Mouse (Mus musculus) liver, embryonic 16.5 days (tissue): Measurements from ENCODE around the gene Socs7. TPM values are rescaled to one million over a fixed set of nuclear protein-coding genes. Genes with fewer than 3 reads are reported as not detected.

Source experiments
- ATAC-seq: fragments of 200-750 bp; cut with Nextera tagmentation; 2 replicates; pipeline ENCODE4 v1.8.0; 2017; ENCODE audit warnings: low read depth, mild to moderate bottlenecking, moderate number of reproducible peaks, moderate library complexity
- H3K27ac ChIP-seq: fragments of 300-500 bp; sonication (generic); 2 replicates; pipeline ENCODE4 v1.5.1; 2014; ENCODE audit warnings: mild to moderate bottlenecking, low read length
- H3K27me3 ChIP-seq: fragments of 300-500 bp; sonication (generic); 2 replicates; pipeline ENCODE4 v1.6.1; 2014; ENCODE audit warnings: low read depth, low read length, mixed read lengths; ENCODE audit not compliant: control insufficient read depth, insufficient read depth
- H3K36me3 ChIP-seq: fragments of 300-500 bp; sonication (generic); 2 replicates; pipeline ENCODE4 v1.6.1; 2014; ENCODE audit warnings: mild to moderate bottlenecking; ENCODE audit not compliant: control insufficient read depth, insufficient read depth
- H3K4me1 ChIP-seq: fragments of 300-500 bp; sonication (generic); 2 replicates; pipeline ENCODE4 v1.6.1; 2014; ENCODE audit warnings: low read depth, low read length, mixed read lengths; ENCODE audit not compliant: control insufficient read depth
- H3K4me2 ChIP-seq: fragments of 300-500 bp; sonication (generic); 2 replicates; pipeline ENCODE4 v1.6.1; 2014; ENCODE audit warnings: low read depth, low read length, mixed read lengths
- H3K4me3 ChIP-seq: fragments of 300-500 bp; sonication (generic); 2 replicates; pipeline ENCODE4 v1.5.1; 2014; ENCODE audit warnings: low read depth, mild to moderate bottlenecking, low read length
- H3K9ac ChIP-seq: fragments of 300-500 bp; sonication (generic); 2 replicates; pipeline ENCODE4 v1.6.1; 2014; ENCODE audit warnings: low read depth, low read length
- H3K9me3 ChIP-seq: fragments of 300-500 bp; sonication (generic); replicated peaks from 2 replicates; pipeline ENCODE4 v1.6.1; 2016; ENCODE audit warnings: low read length; ENCODE audit not compliant: control insufficient read depth
- WGBS: fragments of 180-500 bp; shearing (Covaris S2); extraction: QIAGEN DNeasy Blood & Tissue Kit; methylation state at CpG from one replicate; pipeline ENCODE4 v1.1.7; 2014; ENCODE audit not compliant: insufficient replicate concordance; 5-methylcytosine and 5-hydroxymethylcytosine counted together
- polyA plus RNA-seq: library from polyadenylated mRNA; unstranded; fragments of >200 nt; fragmentation: Nextera tagmentation; extraction: Ambion mirVana; gene quantifications from 2 replicates; pipeline ENCODE4 v1.2.1, GENCODE M21; 2015

Gene Socs7
- polyA plus RNA-seq, 1 experiment from 2014 or later = 1.0 TPM

DNA sequence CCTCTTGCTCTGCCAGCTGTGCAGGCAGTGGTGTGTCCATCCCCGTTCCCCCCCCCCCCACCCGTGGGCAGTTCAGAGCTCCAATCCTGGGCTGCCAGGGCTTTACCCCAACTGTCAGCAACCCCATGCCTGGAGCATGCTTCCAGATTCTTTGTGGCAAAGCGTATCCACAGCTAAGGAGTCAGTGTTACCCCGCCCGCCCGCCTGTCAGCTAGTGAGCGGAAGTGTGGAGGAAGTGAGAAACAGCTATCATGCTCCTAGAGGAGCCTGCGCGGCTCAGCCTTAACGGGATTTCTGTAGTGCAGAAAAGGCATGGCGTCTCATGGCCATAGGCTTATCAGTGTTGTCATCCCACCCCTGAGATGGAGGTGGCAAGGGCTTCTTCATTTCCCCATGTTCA lies 31.8 kb downstream of the Socs7 start:
- Histone ChIP-seq H3K9ac (no peak overlapping the region), H3K4me1 (no peaks in the 10 kb centered on the region; the same call in none of the 2 replicates), H3K4me3 (no peak overlapping the region), H3K27me3 (no peaks in the 10 kb centered on the region), H3K27ac (no peak overlapping the region), H3K36me3 (peaks cover 15% of the 10 kb centered on the region), H3K9me3 (no peaks in the 10 kb centered on the region), H3K4me2 (no peak overlapping the region)
- no peak for ATAC-seq
- 42% methylated on average over 11 of the region's 11 CpGs for WGBS

DNA sequence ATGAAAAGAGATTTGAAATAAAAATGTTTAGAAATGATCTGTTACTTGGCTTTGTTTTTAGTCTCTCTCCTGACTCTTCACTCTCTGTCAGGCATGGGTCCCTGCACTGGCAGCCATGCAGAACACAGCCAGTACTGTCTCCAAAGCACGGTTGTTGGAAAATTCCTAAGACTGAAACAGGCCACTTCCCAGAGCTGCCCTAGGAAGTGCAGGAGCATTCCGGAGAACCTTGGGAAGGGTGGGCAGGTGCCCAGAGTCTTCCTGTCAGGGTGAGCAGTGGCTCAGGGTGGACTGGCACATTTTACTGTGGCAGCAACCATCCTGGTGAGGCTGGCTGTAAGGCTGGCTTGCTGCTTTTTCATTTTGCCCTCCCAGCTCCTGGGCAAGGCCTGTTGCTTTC lies 36.2 kb downstream of the Socs7 start:
- Histone ChIP-seq H3K27me3 (no peaks in the 10 kb centered on the region; the same call in 1 of the 2 replicates), H3K9me3 (no peaks in the 10 kb centered on the region), H3K27ac (no peak overlapping the region), H3K4me2 (no peak overlapping the region), H3K9ac (no peak overlapping the region), H3K36me3 (no peaks in the 10 kb centered on the region), H3K4me3 (no peak overlapping the region), H3K4me1 (peaks cover 8% of the 10 kb centered on the region)
- 87% methylated on average over 2 of the region's 2 CpGs for WGBS
- ATAC-seq = no peak

DNA sequence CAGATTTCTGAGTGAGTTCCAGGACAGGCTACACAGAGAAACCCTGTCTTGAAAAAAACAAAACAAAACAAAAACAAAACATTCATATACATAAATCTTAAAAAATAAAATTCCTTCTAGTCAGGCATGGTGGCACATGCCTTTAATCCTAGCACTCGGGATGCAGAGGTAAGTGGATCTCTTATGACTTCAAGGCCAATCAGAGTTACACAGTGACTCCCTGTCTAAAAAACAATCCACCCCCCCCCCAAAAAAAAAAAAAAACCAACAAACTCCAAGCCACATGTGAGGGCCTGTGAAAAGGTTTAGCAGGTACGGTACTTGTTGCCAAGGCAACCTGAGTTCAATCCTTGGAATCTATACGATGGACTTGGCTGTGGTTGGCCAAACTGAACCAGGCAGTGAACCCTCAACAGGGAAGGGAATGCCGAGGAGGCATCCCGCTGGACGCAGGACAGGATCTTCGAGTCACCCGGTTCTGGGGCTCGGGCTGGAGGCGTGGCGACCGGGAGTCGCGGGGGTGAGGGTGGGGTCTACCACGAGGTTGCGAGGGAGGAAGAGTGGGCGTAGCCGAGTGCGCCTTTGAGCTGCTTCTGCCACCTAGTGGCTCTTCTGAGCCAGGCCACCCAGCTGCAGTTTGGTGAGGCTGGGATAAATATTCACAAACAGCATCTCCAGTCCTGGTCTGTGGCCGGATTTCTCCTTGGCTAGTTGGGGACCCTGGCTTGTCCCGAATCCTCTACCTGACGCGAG lies 37.8 kb downstream of the Socs7 start:
- Histone ChIP-seq H3K27ac (no peak overlapping the region), H3K4me2 (peak overlapping the region; percentile 73), H3K4me1 (peaks cover 19% of the 10 kb centered on the region), H3K9ac (no peak overlapping the region), H3K27me3 (peaks cover 7% of the 10 kb centered on the region), H3K4me3 (peak overlapping the region; percentile 37), H3K9me3 (no peaks in the 10 kb centered on the region), H3K36me3 (no peaks in the 10 kb centered on the region)
- peak; percentile 62 for ATAC-seq
- 4% methylated on average over 23 of the region's 23 CpGs for WGBS

DNA sequence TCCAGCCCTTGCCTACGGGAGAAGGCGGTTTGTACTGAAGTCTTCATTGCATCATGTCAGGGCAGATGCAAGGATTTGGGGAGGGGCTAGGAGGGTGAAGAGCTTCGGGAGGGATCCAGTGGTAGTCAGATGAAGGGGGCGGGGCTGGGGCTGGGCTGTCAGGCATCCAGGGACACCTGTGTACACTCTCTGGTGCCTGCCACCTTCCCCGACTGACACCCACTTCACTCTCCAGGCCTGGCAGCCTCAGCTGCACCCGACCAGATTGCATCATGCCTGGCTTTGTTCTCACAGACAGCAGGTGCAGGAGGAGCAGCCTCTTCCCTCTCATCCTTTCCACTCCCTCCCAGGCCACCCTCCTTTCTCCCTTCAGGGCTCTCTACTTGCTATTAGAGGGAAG lies 38.7 kb downstream of the Socs7 start:
- Histone ChIP-seq H3K4me2 (no peak overlapping the region), H3K9ac (no peak overlapping the region), H3K36me3 (no peaks in the 10 kb centered on the region), H3K27me3 (peaks cover 16% of the 10 kb centered on the region), H3K9me3 (no peaks in the 10 kb centered on the region), H3K27ac (no peak overlapping the region), H3K4me1 (peaks cover 29% of the 10 kb centered on the region), H3K4me3 (no peak overlapping the region)
- ATAC-seq = no peak
- 30% methylated on average over 6 of the region's 6 CpGs for WGBS

- H3K27me3 ChIP-seq = peaks cover 22% of the 10 kb centered on the region
- H3K27ac ChIP-seq = no peak overlapping the region
- WGBS = 52% methylated on average over 3 of the region's 3 CpGs
- H3K9ac ChIP-seq = no peak overlapping the region
- no peak for ATAC-seq
- no peak overlapping the region for H3K4me3 ChIP-seq
- no peaks in the 10 kb centered on the region for H3K36me3 ChIP-seq
- H3K9me3 ChIP-seq = no peaks in the 10 kb centered on the region
- H3K4me2 ChIP-seq = no peak overlapping the region
- H3K4me1 ChIP-seq = peaks cover 30% of the 10 kb centered on the region
These were observed 39.5 kb downstream of the Socs7 start for GRCm38 (mm10) chr11:97401686-97402435.

DNA sequence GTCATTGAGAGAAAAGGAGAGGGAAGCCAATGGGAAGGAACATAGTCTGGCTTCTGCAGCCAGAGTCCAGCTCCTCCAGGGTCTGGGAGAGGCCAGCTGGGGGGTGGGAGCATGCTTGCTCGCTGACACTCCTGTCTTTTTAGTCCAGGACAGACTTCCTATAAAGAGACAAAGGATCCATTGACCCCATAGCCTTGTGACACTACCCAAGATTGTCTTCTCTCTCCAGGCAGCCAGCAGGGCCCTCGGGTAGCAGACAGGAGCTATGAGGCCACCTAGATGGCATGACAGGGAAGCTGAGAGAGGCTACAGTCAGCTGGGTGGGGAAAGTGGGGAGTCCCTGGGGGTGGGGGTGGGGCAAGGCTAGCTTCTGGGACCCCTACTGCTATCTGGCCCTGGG lies 40.4 kb downstream of the Socs7 start:
- 30% methylated on average over 2 of the region's 2 CpGs for WGBS
- peaks cover 23% of the 10 kb centered on the region for H3K27me3 ChIP-seq

GRCm38 (mm10) chr11:97403614-97404183 lies 41.3 kb downstream of the Socs7 start:
- peak overlapping the region; percentile 94; the same call in 1 of the 2 replicates for H3K4me2 ChIP-seq
- peaks cover 30% of the 10 kb centered on the region for H3K4me1 ChIP-seq
- 45% methylated on average over 8 of the region's 8 CpGs for WGBS
- no peak overlapping the region for H3K27ac ChIP-seq
- ATAC-seq = no peak
- no peak overlapping the region for H3K9ac ChIP-seq
- no peaks in the 10 kb centered on the region for H3K36me3 ChIP-seq
- H3K9me3 ChIP-seq = no peaks in the 10 kb centered on the region
- no peak overlapping the region for H3K4me3 ChIP-seq
- peaks cover 23% of the 10 kb centered on the region for H3K27me3 ChIP-seq

More for the DNA sequence above, 40.4 kb downstream of the Socs7 start:
- no peaks in the 10 kb centered on the region for H3K36me3 ChIP-seq
- no peak overlapping the region for H3K4me3 ChIP-seq
- peaks cover 30% of the 10 kb centered on the region for H3K4me1 ChIP-seq
- H3K4me2 ChIP-seq = no peak overlapping the region
- H3K9me3 ChIP-seq = no peaks in the 10 kb centered on the region
- H3K9ac ChIP-seq = no peak overlapping the region
- no peak overlapping the region for H3K27ac ChIP-seq
- ATAC-seq = no peak

DNA sequence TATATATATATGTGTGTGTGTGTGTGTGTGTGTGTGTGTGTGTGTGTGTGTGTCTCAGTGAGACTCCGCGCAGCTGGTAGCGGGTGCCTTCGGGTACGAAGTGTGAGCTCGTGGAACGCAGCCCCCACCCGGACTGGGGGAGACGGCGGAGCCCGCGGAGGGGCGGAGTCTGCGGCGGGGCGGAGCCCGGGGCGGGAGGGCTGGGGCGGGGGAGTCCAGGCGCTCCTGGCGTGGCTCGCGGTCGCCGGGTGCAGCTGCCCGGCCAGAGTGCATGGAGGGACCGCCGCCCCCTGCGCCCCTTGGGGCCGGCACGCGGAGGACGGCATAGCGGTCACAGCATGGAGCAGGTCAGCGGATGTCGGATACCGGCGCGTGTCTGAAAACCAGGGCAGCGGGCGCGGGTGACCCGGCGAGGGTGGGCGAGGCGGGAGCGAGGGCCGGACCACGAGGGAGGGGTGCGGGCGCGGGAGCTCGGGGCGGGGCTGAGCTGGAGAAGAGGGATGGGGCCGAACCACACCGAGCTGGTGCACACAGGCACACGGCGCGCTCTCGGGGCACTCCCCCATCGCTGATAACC lies 41.9 kb downstream of the Socs7 start:
- no peaks in the 10 kb centered on the region for H3K36me3 ChIP-seq
- H3K4me2 ChIP-seq = peak overlapping the region; percentile 94
- ATAC-seq = peak; percentile 52
- no peak overlapping the region for H3K27ac ChIP-seq
- H3K9me3 ChIP-seq = no peaks in the 10 kb centered on the region
- under 1% methylated on average over 57 of the region's 61 CpGs for WGBS
- H3K9ac ChIP-seq = peak overlapping the region; percentile 26
- peak overlapping the region; percentile 58 for H3K4me3 ChIP-seq
- peaks cover 30% of the 10 kb centered on the region for H3K4me1 ChIP-seq
- peaks cover 23% of the 10 kb centered on the region for H3K27me3 ChIP-seq
